Mouse (Mus musculus) 3134 (cell line): Measurements from ENCODE around the gene Als2cr12.
"Not testable (repeated sequence)": the region's sequence is repeated elsewhere in the genome, so short reads cannot be mapped to it uniquely, and the experiment has no call there.

Experiments
- DNase-seq: peaks from one replicate; pipeline ENCODE4 v3.0.0-alpha.2; 2011; ENCODE audit warnings: low spot score; ENCODE audit not compliant: insufficient read length; ENCODE audit errors: extremely low read depth

Gene Als2cr12

GRCm38 (mm10) chr1:58695810-58696209 lies at the start of gene Als2cr12:
Gene Als2cr12, minus strand, starts transcription at chr1:58695989.
- DNase-seq, result not testable (repeated sequence)

- DNase-seq, result no peak
These were observed 48.9 kb upstream of the Als2cr12 start for GRCm38 (mm10) chr1:58744645-58745044.

DNA sequence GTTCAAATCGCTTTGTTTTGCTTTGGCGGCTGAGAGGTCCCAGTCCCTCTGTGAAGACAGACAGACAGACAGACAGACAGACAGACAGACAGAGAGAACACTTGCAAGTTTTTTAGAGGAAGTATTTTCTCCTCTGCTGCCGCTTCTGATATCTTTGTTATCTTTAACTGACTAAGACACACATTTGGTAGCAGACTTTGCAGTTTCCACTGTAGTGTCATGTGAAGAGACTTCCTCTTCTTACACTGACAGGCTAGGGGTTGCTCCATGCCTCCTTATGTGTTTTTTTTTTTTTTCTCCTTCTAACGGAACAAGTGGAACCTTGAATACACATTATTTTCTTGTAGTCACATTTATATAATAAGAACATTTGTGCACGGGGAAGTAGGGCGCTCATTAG lies 47.5 kb upstream of the Als2cr12 start:
- DNase-seq, result no peak

GRCm38 (mm10) chr1:58742571-58743021 lies 46.8 kb upstream of the Als2cr12 start:
- DNase-seq, result peak; percentile 74

GRCm38 (mm10) chr1:58739529-58739928 lies 43.7 kb upstream of the Als2cr12 start:
- peak; percentile 60 for DNase-seq

GRCm38 (mm10) chr1:58736968-58737367 lies 41.2 kb upstream of the Als2cr12 start:
- DNase-seq, result no peak

DNA sequence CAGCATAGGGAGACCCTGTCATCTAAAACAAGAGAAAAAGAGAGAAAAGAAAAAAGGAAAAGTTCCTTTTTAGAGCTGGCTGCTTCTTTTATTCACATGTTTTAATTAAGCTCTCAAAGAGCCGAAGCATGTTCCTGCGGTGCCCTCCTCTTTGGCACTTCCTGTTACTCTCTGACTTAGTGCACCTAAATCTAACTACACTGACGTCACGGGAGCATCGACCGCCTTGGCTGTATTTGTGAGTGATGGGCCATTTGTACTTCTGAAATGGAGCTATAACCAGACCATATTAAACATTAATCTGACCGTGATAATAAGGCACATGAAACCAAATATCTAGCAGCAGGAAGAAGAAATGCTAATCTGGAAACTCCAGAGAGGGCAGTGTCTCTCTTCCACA lies 40.2 kb upstream of the Als2cr12 start:
- DNase-seq, result no peak

- no peak for DNase-seq
These were observed 38.5 kb upstream of the Als2cr12 start for GRCm38 (mm10) chr1:58734043-58734920.

DNA sequence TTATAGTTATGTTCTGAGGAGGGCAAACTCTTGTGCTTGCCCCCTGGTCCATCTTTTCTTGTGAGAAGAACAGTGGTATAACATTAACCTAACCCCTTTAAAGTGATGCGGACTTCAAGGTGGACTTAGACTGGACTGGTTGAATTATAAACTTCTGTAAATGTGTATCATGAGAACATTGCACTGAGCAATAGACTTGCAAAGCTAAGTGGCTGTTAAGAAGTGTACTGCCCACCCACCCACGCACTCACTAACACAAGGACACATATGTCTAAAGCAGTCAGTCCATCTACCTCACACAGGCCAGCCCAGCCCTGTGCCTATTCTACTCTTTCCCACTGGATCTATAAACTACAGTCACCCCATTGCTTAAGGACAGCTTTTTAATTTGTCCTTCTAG lies 37.8 kb upstream of the Als2cr12 start:
- no peak for DNase-seq

GRCm38 (mm10) chr1:58728590-58728868 lies 32.7 kb upstream of the Als2cr12 start:
- DNase-seq, result no peak

DNA sequence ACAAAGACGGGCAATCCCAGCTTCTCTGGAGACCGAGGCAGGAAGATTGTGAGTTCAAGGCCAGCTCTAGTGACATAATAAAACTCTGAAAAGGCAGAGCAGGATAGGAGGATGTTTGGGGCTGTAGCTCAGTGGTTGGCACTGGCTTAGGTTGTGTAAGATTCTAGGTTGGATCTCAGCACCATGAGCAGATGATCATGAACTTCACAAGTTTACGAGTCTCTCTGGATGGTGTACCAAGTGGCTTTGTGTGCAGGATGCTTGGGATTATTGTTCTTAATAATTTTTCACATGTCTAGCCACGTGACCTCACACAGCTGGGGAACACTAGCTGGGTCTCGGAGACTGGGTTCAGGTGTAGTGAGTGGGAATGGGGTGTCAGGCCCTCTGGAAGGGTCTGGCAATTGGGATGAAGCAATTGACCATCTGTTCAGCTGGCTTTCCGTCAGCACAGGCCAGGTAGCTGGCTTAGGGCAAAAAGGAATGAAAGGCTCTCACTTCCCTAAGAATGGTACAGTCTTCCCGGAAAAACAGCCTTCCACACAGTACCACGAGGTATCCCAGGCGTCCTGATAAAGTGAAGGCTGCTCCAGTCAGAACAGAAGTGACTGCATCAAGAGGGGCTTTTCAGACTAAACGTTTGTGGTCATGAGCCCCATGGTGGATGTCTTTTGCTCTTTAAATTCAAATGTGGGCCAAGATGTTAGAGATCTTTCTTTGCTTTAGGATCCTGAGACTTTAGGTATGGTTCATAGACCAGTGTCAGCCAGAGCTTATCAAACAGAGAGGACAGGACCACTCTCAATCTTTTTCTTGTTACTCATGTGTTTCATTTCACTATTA lies 32.2 kb upstream of the Als2cr12 start:
- DNase-seq, result no peak

DNA sequence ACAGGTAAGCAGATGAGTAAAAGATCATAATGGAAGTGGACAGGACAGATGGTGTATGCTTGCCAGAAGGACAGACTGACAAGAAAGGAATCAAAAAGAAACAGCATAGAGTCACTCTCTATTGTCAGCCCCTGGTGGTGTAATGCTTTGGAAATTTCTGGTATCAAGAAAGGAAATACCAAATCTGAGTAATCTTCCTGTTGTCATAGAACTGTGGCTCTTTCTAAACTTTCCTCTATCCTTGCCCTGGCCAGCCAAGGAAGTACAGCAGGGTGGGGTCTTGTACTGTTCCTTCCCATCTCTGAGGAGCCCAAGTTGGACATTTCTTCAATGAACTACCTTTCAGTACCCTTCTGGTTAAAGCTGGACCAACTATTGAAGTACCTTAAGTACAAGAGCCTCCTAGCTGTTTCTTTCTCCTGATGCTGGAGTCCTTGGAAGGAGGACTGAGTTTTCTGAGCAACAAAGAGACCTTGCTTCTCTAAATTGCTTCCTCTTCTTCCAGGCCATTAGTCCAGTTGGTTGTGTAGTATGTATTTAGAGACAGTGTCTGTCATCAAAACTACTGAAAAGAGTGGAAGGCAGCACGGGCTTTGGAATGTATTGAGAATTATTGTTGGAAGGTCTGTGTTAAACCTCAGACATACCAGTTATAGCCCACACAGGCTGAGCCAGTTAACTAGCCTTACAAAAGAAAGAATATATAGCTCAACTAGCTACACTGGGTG lies 31.4 kb upstream of the Als2cr12 start:
- DNase-seq, result no peak

GRCm38 (mm10) chr1:58725767-58726166 lies 30.0 kb upstream of the Als2cr12 start:
- no peak for DNase-seq

DNA sequence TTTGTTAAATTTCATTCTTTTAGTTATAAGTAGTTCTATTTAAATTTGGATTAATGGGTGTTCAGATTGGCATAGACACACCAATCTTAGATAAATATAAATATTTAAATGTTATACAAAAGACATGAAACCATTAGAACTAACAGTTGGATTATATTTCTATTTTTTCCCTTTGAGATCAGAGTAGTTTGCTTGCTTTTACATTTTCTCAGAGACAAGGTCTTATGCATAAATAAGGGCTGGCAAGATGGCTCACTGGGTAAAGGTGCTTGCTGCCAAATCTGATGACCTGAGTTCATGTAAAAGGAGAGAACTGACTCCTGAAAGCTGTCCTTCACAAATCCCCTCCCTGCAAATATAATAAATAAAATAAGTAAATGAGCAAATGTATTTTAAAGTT lies 29.3 kb upstream of the Als2cr12 start:
- DNase-seq, result no peak

DNA sequence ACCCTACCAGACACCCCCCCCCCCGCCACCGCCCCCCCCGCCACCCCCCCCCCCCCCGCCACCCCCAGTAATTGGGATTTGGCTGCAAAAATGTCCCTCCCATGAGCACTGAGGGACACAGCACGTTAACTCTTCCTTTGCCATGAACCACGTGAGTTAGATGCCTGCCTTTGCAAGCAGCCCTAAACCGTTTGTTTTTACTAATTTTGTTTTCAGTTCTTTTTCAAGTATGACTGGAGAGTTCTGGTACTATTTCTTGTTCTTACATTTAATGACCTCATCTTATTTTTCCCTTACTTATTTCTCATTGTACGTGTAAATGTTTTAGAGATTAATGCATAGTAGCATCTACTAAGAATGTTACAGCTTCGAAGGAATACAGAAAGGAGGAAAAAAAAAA lies 28.7 kb upstream of the Als2cr12 start:
- DNase-seq, result no peak

DNA sequence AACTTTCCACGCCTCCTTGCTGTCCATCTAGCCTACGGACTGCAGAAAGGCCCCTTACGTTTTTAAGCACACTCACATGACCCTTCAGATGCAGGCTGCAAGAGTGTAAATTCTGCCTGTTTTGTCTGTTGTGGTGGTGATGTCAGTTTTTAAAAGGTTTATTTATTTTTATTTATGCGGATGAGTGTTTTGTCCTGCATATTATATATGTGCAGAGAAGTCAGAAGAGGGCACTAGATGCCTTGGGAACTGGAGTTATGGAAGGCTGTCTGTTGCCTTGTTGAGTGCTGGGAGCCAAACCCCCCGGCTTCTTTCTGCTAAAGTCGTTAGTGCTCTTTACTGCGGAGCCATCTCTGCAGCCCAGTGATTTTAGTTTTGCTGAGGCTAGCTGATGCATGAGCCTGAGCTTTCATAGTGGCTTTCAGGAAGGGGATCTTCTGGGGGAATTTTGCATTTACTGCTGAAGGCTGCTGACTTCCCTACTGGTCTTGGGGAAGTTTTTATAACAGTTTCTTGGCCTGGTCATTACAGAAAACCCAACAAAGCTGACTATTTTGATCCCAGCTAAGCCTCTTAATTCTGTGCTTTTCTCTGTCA lies 28.1 kb upstream of the Als2cr12 start:
- no peak for DNase-seq

DNA sequence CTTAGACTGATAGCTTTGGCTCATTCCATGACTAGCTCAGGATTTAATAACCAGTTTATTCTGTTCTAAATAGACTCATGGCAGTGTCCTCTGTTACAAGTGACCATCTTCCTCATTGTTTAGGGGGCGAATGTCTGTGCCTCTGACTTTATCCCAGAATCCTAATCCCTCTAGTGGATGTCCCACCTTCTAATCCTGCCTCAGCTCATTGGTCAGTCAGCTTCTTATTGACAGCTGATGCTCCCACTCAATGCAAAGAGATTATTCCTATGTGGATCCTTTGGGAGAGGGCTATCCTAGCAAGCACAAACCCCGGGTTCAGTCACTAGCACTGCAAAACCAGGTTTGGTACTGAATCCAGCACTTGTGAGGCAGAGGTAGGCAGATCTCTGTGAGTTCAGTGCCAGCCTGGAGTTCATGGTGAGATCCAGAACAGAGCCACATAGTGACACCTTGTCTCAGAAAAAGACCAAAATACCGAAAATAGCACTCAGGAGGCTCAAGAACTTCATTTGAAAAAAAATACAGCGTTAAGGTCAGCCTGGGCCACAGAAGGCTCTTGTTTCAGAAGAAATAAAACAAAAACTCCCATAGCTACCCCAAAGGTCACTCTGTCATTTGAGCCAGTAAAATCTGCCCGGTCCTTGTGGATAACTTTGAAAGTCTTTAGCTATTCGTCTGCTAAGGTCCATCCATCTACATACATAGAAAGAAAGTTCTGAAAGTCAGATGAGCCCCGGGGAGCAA lies 27.4 kb upstream of the Als2cr12 start:
- DNase-seq, result no peak

GRCm38 (mm10) chr1:58722115-58722938 lies 26.5 kb upstream of the Als2cr12 start:
- no peak for DNase-seq

DNA sequence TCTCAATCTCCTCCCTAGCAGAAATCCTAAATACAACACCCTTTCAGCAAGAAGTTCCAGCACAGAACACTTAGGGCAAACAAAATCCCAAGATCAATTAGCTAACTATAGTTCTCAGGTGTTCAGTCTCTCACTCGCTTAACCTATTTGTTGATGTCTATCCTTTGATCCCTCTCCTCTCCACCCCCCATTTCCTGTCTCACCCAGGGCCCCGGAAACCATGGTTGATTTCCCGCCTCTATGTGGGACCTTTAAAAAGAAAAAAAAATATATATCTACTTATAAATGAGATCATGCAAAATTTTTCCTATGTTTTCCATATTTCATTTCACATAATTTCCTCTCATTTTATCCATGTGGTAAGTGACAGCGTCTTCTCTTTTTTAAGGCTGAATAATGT lies 25.2 kb upstream of the Als2cr12 start:
- DNase-seq, result no peak
